Mouse (Mus musculus): Measurements from ENCODE around the gene Hbq1b.

The Hbq1b gene

GRCm38 (mm10) chr11:32286695-32287492 lies at the start of gene Hbq1b:
Hbq1b (plus strand) TSS chr11:32286965.
- DNase-seq (ENCODE audit: low spot score in 2 of 2) = peak; percentile 53 to 65

- DNase-seq (ENCODE audit: low spot score in 2 of 2) = no peak
These were observed 49.4 kb upstream of the Hbq1b start for GRCm38 (mm10) chr11:32237411-32237795.

GRCm38 (mm10) chr11:32238093-32238860 lies 48.5 kb upstream of the Hbq1b start:
- DNase-seq (ENCODE audit: low spot score in 2 of 2) = peak; percentile 36 to 70

GRCm38 (mm10) chr11:32241391-32241790 lies 45.4 kb upstream of the Hbq1b start:
- DNase-seq (ENCODE audit: low spot score in 2 of 2) = no peak

- no peak for DNase-seq (ENCODE audit: low spot score in 2 of 2)
These were observed 44.6 kb upstream of the Hbq1b start for GRCm38 (mm10) chr11:32242209-32242608.

GRCm38 (mm10) chr11:32243205-32243955 lies 43.4 kb upstream of the Hbq1b start:
- no peak for DNase-seq (ENCODE audit: low spot score in 2 of 2)

GRCm38 (mm10) chr11:32244064-32244463 lies 42.7 kb upstream of the Hbq1b start:
- DNase-seq (ENCODE audit: low spot score in 2 of 2) = no peak

GRCm38 (mm10) chr11:32244617-32245016 lies 42.1 kb upstream of the Hbq1b start:
- DNase-seq (ENCODE audit: low spot score in 2 of 2) = no peak

GRCm38 (mm10) chr11:32245614-32246013 lies 41.2 kb upstream of the Hbq1b start:
- no peak for DNase-seq (ENCODE audit: low spot score in 2 of 2)

GRCm38 (mm10) chr11:32247068-32247467 lies 39.7 kb upstream of the Hbq1b start:
- DNase-seq (ENCODE audit: low spot score in 2 of 2) = no peak

- no peak for DNase-seq (ENCODE audit: low spot score in 2 of 2)
These were observed 38.4 kb upstream of the Hbq1b start for GRCm38 (mm10) chr11:32248350-32248749.

- DNase-seq (ENCODE audit: low spot score in 2 of 2) = no peak
These were observed 35.6 kb upstream of the Hbq1b start for GRCm38 (mm10) chr11:32250880-32251763.

- no peak for DNase-seq (ENCODE audit: low spot score in 2 of 2)
These were observed 33.6 kb upstream of the Hbq1b start for GRCm38 (mm10) chr11:32253121-32253520.

GRCm38 (mm10) chr11:32256146-32256545 lies 30.6 kb upstream of the Hbq1b start:
- DNase-seq (ENCODE audit: low spot score in 2 of 2) = no peak

GRCm38 (mm10) chr11:32256566-32256965 lies 30.2 kb upstream of the Hbq1b start:
- DNase-seq (ENCODE audit: low spot score in 2 of 2) = no peak

- no peak for DNase-seq (ENCODE audit: low spot score in 2 of 2)
These were observed 23.9 kb upstream of the Hbq1b start for GRCm38 (mm10) chr11:32262674-32263415.

GRCm38 (mm10) chr11:32265117-32265738 lies 21.5 kb upstream of the Hbq1b start:
- DNase-seq (ENCODE audit: low spot score in 2 of 2) = no peak

- DNase-seq (ENCODE audit: low spot score in 2 of 2) = no peak
These were observed 20.6 kb upstream of the Hbq1b start for GRCm38 (mm10) chr11:32266194-32266593.

GRCm38 (mm10) chr11:32266776-32267175 lies 20.0 kb upstream of the Hbq1b start:
- no peak for DNase-seq (ENCODE audit: low spot score in 2 of 2)

Data from urinary bladder, adult 18-20 months (tissue).